Comparison of ENCODE assay signal across 14 mouse cellular contexts in genomic region chr17:90906118-90907093, GRCm38 (mm10).
"Had no signal": no experiment of that assay in that cellular context is flagged by ENCODE, and none has a peak within 500 bp of the region (broad histone marks: within the 10 kb centered on the region; RNA-seq: fewer than 3 reads in every experiment).

No protein-coding gene starts in this region.

- H3K4me2 ChIP-seq: liver, embryonic 11.5 days; liver, embryonic 15.5 days had no signal

- DNase-seq: kidney, postnatal 10 days; kidney, postnatal 4 days; lung, adult 2 months; lung, postnatal 36 days; retina, postnatal 1 day; right cerebral cortex, postnatal 4 days; spleen, adult 18-20 months; thymus, adult 18-20 months; thymus, postnatal 14 days had no signal

- H3K4me1 ChIP-seq: limb, embryonic 10.5 days; liver, embryonic 15.5 days had no signal

- H3K9ac ChIP-seq: liver, embryonic 15.5 days had no signal

- H3K9me3 ChIP-seq: limb, embryonic 10.5 days; liver, embryonic 15.5 days had no signal

- ATAC-seq: lung, postnatal 0 days had no signal

- H3K27ac ChIP-seq: layer of hippocampus, adult 2 months; limb, embryonic 10.5 days; liver, embryonic 15.5 days had no signal

- H3K36me3 ChIP-seq: limb, embryonic 10.5 days; liver, embryonic 15.5 days had no signal

- H3K27me3 ChIP-seq: liver, embryonic 15.5 days had no signal

- H3K4me3 ChIP-seq: layer of hippocampus, adult 2 months; limb, embryonic 10.5 days; liver, embryonic 15.5 days had no signal
